Mouse (Mus musculus): ENCODE measurements at regions not wholly inside any gene's neighbourhood (a gene's known extent, or its start where the extent isn't known, plus 50 kb on each side); places are given as distances from the start of the nearest gene placed in this dataset.

DNA sequence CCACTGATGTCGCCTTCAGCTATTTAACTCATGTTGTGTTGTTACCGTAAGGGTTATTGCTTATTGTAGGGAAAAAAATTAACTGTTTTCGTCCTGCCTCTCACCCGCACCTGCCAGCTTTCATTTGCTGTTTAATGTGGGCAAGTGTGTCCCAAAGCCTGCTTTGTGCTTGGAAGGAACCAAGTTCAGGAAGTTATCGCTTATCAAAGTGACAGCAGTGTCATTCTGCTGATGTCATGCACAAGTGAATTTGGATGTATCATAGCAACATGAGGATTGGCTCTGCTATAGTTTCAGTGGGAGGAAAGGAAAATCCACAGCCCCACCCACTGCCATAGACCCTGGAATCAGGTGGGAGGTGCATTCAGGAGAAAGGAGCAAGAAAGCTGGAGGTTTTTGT, 276.5 kb downstream of the Rnf144b start:
- no peak for DNase-seq (ENCODE audit: low read depth, low spot score)

DNA sequence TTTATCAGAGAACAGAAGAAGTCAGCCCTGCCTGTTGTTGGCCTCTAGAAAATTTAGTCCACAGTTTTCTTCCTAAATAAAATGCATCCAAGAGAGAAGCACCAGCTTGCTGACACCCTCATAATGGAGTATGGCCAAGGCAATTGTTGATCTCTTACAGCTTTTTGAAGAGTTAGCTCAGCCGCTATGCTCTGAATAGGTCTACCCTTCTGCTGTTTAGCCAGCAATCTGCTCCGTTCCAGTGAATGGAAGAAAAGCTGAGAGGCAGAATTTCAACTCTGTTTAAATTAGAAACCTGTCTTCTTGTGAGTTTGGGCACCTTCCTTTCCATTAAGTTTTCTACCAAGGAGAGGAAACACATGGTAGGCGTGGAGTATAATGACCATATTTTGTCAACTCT, 290.8 kb downstream of the Rnf144b start:
- no peak for DNase-seq (ENCODE audit: low read depth, low spot score)

GRCm38 (mm10) chr13:47413940-47414339, 291.5 kb downstream of the Rnf144b start:
- DNase-seq (ENCODE audit: low read depth, low spot score), result no peak

DNA sequence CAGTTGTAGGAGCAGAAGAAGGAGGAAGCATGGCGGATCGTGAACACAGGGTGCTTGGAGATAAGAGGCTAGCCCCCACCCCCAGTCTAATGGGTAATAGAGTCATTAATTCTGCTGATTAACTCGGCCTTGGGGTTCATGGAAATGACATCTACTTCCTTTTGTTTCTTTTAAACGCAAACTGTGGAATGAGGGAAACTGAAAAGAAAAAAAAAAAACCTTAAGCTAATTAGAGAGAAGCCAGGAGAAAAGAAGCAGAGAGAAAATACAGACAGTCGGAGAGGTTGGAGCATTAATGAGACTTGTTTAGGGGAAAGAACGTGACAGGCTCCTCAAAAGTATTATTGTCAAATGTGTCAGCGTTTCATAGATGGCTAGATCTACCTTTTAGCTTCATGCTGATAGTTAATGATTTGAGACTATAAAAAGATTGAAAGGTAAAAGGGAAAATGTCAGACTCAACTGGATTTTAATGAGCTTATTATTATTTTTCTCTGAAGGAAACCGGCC, 307.5 kb downstream of the Rnf144b start:
- DNase-seq (ENCODE audit: low read depth, low spot score), result no peak

DNA sequence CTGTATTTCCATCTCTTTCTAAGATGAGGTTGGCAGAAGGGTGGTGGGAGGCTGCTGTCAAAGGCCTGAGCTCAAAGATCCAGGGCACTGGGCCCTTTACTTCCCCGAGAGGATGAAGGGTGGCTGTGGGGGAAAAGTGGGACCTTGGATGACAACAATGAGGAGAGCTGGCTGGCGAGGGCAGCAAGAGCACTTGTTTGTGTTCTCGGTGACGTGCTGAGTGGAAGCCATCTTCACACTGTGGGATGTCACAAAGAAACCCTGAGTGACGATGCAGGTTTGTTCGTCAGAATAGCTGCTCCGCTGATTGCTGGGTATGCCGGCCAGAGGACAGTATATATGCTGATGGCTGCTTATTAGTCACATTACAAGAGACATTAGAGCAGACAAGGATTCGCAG, 308.0 kb downstream of the Rnf144b start:
- no peak for DNase-seq (ENCODE audit: low read depth, low spot score)

DNA sequence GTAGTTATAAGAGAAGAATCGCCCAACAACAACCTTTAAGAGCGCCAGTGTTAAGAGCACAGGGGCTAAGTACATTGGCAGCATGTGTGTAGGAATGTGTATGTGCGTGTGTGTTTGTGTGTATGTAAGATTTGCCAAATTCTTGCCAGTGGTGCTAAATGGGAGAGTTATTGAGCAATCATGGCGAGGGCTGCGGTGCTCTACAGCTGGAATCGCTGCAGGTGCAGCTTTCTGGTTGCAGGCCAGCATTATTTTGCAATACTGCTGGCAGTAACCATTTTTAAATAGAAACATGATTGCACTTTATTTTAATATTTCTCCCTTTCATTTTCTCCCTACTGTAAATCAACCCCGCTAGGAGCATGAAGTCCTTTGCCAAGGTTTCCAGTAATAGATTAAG, 313.2 kb downstream of the Rnf144b start:
- no peak for DNase-seq (ENCODE audit: low read depth, low spot score)

GRCm38 (mm10) chr13:47444876-47445275, 322.4 kb downstream of the Rnf144b start:
- peak; percentile 68 for DNase-seq (ENCODE audit: low read depth, low spot score)

DNA sequence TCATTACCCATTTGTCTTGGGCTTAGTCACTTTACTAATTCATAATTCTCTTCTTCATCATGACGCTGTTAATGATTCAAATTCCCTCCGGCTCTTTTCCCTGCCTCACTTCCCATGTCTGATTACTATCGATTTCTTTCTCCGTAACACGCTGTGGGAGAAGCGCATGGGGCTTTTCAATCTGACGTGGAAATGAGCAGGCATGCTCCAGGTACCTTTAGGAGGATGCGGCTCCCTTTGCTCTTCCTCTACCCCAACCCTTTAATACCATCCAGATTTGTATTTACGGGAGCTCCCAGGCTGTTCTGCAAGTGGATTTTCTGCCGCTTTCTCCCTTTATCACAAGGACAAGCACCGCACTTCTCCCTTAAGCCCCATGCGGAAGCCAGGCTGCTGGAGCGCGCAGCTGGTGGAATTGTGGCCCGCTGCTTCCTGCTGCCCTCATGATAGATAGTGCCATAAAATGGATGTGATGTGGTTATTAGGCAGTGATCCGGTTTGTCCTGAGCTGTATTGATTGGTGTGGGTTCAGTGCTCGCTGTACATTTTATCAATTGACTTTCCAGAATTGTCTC, 329.8 kb downstream of the Rnf144b start:
- DNase-seq (ENCODE audit: low read depth, low spot score), result no peak

GRCm38 (mm10) chr13:47462148-47462547, 339.7 kb downstream of the Rnf144b start:
- DNase-seq (ENCODE audit: low read depth, low spot score), result peak; percentile 60

GRCm38 (mm10) chr13:47471543-47472213, 349.2 kb downstream of the Rnf144b start:
- no peak for DNase-seq (ENCODE audit: low read depth, low spot score)

DNA sequence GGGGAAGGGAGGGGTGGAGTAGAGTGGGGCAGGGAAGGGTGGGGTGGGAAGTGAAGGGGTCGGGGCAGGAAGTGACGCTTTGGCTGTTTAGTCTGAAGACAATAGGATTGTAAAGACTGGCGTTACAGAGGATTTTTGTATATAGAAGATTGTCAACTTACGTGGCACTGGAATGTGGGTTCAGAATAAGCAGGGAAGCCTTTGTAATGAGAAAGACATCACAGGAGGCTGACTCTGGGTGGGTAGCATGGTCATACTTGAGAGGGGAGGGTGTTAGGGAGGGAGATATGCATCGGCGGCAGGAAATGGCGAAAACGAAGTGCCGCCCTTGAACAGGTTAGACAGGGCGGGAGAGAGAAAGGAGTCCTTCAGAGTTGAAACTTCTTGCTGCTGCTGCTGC, 357.7 kb downstream of the Rnf144b start:
- no peak for DNase-seq (ENCODE audit: low read depth, low spot score)

DNA sequence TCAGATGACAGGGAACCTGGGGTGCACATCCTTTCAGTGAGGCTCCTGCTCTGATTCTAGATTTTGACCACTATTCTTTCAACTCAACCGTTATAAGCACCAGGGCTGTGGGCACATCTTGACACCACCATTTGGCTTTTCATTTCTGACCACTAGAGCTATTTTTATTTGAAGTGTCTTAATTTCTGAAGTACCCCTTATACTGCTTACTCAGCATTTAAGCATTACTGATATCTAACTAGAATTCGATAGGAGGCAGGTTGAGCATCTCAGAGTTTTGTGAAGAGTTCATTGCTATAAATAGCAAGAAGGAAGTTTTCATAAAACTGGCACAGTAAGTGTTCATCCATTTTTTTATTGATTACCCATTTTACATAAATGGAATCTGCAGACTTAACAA, 362.4 kb downstream of the Rnf144b start:
- no peak for DNase-seq (ENCODE audit: low read depth, low spot score)

DNA sequence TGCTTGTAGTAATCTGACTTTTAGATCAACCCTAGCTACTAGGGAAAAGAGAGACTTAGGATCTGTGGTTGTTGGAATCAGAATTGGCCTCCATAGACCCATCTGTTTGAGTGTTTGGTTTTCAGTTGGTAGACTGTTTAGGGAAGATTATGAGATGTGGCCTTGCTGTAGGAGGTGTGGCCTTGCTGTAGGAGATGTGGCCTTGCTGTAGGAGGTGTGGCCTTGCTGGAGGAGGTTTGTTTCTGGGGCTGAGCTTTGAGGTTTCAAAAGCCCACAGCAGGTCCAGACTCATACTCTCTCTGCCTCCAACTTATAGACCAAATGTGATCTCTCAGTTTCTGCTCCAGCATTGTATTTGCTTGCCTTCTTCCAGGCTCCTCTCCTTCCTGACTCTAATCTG, 363.7 kb downstream of the Rnf144b start:
- DNase-seq (ENCODE audit: low read depth, low spot score), result peak; percentile 20

DNA sequence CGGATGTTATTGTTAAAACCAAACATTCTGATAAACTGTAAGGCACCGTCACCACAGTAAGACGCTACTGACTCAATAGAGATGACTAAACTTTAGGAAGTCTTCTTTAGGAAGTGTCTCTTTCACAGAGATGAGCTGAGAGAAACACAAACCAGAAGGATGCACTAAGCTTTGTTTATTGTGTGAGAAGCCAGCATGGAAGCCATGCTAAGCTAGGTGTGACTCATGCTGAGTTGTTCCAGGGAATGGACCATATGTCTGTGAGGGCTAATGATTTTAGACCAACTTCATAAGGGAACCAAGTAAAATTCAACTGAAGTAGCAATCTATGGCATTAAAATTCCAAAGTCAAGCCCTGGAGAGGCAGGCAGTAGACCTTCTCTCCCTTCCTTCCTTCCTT, 364.2 kb downstream of the Rnf144b start:
- peak; percentile 59 for DNase-seq (ENCODE audit: low read depth, low spot score)

DNA sequence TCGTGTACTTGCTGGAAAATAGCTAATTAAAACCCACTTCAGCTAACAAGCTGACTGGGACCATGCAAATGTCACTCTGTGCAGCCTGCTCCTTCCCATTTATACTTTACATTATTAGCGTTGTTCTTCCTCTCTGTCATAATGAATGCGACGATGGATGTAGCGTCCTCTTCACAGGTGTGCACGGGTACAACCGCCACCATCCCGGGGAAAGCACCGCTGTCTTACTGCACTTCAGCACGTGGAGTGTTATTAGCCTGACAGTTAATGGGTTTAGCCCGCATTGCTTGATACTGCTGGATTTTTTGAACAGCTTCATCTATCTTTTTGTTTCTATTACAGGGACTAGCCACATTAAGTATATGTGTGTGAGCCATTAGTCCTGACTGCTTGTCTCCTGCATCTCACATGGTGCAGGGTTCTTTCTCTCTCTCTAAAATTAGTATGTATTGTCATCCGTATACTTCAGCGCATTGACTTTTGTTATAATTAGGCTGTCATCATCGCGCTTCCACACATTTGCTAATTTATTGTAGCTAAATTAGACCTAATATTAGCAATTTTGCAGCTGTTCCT, 383.0 kb downstream of the Rnf144b start:
- DNase-seq (ENCODE audit: low read depth, low spot score), result no peak

- peak; percentile 79 for DNase-seq (ENCODE audit: low read depth, low spot score)
Observed at GRCm38 (mm10) chr13:47532935-47533334, 410.5 kb downstream of the Rnf144b start.

DNA sequence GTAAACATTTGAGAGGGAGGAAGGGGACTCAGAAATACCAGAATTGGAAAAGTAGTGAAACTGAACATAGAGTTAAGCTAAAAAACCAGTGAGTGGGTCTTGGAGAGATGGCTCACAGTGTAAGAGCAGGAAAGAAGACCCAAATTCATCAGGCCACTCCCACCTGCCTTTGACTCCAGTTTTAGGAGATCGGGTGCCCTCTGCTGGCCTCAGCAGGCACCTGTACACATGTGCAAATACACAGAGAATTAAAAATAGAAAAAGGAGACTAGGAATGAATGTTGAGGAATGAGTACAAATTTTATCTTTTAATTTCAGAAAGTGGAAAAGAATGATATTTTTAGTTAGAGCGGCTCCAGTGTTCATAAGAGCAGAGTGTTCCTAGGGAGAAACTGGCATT, 414.7 kb downstream of the Rnf144b start:
- no peak for DNase-seq (ENCODE audit: low read depth, low spot score)

GRCm38 (mm10) chr13:47549626-47550025, 427.2 kb downstream of the Rnf144b start:
- DNase-seq (ENCODE audit: low read depth, low spot score), result no peak

DNA sequence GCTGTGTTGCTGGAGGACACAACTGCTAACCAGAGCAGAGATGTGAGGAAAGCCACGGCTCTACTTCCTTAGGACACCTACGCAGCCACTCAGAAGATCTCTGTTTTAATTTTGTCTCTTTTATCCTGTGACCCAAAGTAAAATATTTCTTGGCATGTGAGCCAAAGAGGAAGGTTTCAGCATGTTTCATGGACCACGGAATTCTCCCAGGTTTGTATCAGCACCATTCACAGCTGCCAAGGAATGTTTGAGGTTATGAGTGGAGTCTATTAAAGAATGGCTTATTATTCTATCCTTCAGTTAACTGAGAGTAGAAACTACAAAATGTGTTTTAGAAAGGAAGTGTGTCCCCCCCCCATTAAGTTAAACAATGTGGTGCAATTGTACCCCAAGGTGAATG, 429.8 kb downstream of the Rnf144b start:
- peak; percentile 76 for DNase-seq (ENCODE audit: low read depth, low spot score)

- DNase-seq (ENCODE audit: low read depth, low spot score), result no peak
Observed at GRCm38 (mm10) chr13:47554198-47554597, 431.7 kb downstream of the Rnf144b start.

DNA sequence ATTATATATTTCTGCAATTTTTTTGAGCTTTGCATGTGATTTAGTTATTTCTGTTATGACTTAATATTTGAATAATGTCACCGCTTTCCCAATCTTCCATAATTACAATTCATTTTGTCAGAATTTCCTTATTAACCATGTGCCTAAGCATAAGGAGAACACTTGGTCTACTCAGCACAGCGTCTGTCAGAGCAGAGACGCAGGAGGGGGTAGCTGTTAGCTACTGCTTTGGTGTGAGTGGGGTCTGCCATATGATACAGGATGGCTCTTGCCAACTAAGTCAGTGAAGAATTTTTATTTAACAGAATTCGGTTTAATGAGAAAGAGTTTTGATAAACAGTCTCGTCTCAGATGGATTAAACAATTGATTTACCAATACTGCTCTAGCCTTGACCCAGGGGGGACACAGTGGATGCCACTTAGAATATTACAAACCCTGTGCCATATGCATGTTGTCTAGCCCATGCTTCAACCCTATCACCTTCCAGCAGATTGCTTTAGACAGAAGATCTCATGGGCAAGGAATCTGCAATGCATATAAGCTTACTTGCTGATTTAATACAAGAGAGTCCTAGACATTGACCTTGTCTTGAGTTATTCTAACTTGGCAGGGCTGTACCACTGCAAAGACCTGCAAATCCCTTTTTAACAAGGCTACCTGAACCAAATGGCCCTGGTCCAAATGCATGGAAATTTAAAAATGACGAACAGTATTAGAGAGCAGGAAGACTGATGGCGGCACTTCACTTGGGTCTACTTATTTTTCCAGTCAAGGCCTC, 434.9 kb downstream of the Rnf144b start:
- no peak for DNase-seq (ENCODE audit: low read depth, low spot score)

DNA sequence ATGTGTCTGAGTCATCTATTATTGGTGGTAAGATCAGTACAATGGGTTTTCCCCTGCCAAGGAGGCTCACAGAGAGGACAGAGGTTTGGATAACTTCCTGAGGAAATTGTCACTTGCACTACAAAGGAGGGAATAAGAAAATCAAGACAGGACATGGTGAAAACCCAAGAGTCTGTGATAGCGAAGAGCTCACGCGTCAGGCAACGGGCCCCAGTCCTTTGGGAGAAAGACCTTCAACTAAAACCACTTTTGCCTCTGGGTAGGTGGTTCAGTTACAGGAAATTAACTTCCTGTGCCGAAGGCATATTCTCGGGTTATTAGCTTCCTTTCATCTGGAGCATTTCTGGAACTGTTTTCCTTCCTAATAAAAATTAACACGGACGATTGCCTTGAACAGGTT, 440.4 kb downstream of the Rnf144b start:
- DNase-seq (ENCODE audit: low read depth, low spot score), result no peak

Data from 3T3-L1 (cell line).